Mouse (Mus musculus) heart, adult 8-10 months (tissue): ENCODE data around the gene Lancl1. TPM values are rescaled to one million over a fixed set of nuclear protein-coding genes. Genes with fewer than 3 reads are reported as not detected.

Source experiments
- DNase-seq: peaks from one replicate; pipeline ENCODE4 v3.0.0; 2022; ENCODE audit warnings: low spot score
- total RNA-seq, 4 experiments: library from RNA; stranded (reverse); gene quantifications; 2 replicates each; pipeline ENCODE4 v1.2.4; 2022

Gene Lancl1
- 10 to 100 TPM; 34.5 to 38.8 (median 38.0) TPM for total RNA-seq

DNA sequence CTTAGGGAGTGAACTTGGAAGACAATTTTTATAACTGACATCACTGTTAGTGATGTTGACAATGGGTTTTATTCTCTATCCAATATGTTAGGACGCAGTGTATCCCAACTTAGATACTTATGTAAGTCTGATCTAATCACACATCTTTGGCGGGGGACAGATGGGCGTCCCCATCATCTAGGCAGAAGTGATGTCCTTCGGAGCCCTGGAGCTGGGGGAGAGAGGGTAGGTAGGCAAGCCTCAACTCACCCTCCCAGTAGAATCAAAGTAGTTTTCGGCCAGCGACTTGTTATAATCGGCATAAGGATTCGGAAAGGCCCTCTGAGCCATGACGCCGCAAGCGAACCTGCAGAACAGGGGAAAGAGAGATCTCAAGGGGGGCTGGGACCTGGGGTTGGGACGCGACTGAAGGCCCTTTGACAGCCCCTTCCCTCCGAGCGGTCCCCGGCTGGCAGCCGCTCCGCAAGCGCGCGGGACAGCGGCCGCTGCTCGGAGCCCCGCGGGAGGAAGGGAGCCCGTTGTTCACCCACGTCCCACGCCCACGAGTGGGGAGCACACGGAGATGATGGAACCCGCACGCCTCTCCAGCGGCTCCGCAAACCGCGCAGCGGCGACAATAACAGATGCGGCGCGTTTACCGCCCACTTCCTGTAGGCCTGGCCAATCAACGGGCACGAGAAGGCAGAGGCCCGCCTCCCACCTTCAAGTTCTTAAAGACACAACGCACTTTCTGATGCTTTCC is at the start of gene Lancl1:
Gene Lancl1, minus strand, starts transcription at position 627 of the 742 bp plus-strand sequence.
- peak; percentile 89 for DNase-seq

GRCm38 (mm10) chr1:67079146-67079545 is 40.5 kb upstream of the Lancl1 start:
- no peak for DNase-seq

GRCm38 (mm10) chr1:67078666-67079065 is 40.0 kb upstream of the Lancl1 start:
- DNase-seq: no peak

DNA sequence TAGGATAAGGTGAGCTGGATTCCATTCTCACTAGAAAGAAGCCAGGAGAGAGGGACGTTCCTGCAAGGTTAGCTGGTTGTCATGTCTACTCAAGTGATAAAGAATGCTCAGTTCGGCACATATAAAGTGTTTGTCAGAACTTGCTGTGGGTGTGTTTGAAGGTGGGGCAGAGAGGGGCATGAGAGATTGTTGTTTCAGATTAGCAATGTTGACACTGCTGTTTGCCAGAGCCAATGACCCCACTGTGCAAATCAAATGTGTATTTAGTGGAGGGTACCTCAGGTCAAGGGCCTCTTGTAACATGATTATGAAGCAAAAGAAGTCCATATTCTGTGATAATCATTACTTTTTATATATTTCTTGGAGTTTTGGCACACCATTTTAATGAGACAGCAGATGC is 39.1 kb upstream of the Lancl1 start:
- DNase-seq: no peak

- no peak for DNase-seq
These were observed 28.9 kb upstream of the Lancl1 start for GRCm38 (mm10) chr1:67067561-67067960.

DNA sequence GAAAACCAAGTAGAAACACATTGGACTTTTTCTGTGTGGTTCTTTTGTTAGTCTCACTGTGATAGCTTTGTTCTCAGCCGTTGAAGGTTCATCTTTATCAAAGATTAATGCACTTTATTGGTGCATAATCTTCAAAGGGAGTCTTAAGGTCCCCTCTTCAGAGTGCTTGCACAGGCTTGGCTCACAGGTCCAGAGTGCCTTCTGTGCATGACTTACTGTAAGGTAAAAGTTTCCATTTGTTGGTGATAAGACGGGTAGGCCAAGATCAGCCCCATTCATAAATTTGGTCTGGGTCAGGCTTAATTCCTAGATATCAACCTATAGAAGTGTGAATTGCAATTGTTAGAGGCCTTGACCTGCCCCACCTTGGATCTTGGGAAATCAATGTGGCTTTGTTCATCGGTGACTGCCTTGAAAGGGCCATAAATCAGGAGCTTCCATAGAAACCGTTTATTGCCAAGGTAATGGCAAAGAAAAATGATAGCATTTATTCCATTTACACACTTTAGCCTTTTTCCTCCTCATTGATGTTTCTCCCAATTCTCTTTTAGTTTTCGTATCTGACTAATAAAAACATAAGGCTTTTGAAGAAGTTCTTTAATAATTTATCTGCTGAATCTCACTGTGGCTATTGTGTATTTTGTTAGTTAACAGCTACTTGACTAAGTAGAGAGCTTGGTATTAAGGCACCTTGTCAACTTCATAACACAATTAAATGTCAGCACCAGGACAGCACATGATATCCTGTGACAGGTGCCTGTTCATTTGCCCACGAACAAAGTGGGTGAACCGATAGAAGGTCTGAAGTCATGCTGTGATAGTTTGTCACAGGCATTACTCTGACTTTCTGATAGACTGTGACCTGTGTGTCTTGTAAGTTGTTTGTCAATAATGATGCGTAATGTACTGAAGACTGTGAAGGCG is 26.9 kb upstream of the Lancl1 start:
- DNase-seq: no peak

- DNase-seq: peak; percentile 31
These were observed 22.9 kb upstream of the Lancl1 start for GRCm38 (mm10) chr1:67061456-67062085.

DNA sequence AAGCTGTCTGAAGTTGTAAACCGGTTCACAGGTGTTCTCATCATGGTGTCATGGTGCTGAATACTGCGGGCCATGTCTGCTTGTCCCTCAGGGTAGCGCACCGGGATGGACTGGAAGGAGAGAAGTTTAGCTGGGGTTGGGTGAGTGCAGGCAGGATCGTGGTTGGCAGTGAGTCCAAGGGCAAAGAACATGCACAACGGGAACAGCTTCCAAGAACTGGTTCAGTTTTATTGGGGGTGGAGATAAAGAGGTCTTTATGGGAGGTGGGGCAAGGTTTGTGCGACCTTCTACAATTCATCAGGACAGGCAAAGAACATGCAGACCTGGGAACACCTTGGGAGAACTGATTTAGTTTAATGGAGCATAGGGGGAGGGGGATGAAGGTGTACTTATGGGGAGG is 17.1 kb upstream of the Lancl1 start:
- DNase-seq: no peak

GRCm38 (mm10) chr1:67052721-67053120 is 14.0 kb upstream of the Lancl1 start:
- no peak for DNase-seq

- DNase-seq: peak; percentile 59
These were observed 10.9 kb upstream of the Lancl1 start for GRCm38 (mm10) chr1:67049600-67049999.

- no peak for DNase-seq
These were observed 10.0 kb upstream of the Lancl1 start for GRCm38 (mm10) chr1:67048696-67049095.

DNA sequence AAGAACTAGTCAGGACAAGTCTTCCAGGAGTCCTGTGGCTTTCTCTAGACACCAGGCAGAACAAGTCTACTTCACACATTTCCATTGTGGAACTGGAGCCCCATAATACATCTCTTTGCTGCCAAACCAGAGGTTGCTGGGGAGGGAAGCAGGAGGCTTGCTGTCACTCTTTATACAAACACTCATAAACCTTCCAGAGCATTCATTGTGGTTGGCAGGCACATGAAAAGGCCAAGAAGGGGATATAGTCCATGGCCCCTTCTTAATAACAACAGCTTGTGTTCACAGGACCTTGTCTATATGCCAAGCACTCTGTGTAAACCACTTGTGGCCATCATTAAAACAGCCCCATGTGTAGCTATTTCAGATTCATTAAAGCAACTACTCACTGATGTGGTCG is 6.4 kb upstream of the Lancl1 start:
- DNase-seq: no peak

- no peak for DNase-seq
These were observed 3.9 kb upstream of the Lancl1 start for GRCm38 (mm10) chr1:67042583-67042982.

DNA sequence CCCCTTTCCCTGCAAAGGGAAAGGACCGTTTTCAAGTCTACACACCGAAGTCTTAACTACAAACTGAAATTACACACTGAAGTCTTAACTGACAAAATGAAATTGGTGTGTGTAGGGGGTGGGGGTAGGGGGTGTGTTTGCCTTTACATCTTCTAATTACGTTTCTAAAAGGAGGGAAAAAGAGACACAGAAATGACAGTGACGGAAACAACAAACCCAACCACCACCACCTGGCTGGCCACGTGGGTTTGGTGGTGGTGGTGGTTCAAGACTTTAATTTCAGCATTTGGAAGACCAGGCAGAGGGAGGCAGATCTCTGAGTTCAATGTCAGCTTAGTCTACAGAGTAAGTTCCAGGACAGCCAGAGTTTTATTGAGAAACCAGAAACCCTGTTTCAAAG is 411 bp upstream of the Lancl1 start:
- no peak for DNase-seq

DNA sequence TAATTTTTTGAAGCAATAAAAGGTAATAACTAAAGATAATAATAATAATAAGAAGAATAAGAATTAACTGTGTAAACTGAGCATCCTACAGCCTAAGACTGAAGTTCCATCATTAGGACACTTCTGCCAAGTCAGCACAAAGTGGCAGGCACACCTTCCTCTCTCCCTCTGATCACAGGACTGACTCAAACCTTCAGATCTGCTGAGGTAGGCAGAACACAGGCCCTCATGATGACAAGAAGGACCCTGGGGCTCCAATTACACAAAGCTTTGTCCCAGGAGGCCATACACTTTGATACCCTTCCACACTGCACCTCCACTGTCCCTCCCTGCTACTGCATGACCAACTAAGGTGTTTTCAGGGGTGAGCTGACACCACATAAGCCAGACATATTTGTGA is 1.5 kb downstream of the Lancl1 start:
- no peak for DNase-seq

DNA sequence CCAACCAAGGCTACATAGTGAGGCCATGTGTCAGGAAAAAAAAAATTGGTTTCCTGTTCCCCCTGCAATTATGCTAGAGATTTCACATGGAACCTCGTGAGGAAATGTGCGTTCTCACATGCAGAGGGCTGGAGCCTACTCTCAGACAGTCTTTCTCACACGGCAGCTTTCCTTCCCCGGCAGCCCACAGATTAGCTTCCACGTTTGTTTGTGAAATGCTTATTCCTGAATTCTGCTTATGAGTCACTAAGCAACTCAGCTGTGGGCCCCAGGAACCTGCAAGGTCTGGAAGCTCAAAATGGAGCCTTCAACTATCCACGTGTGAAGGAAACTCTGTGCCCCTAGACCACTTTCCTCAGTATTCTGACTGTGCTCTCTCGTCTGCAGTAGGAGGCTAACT is 5.4 kb downstream of the Lancl1 start:
- DNase-seq: no peak

GRCm38 (mm10) chr1:67026927-67027511 is 11.7 kb downstream of the Lancl1 start:
- no peak for DNase-seq

DNA sequence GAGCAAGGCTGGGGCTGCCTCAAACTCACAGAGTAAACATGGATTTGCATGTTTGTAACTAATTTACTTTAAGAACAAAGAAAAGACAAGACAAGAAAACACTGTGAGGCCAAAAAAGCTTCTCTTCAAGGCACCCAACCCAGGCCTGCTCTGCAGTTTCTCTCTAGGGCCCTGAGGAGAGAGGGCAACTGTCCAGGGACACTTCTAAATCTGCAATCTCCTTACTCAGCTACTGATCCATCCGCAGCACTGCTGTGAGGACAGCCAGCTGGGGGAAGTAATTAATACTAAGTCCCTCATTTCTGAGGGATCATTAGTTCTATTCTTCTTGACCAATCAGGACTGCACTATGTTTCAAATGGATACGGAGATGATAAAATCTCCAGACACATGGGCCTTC is 12.5 kb downstream of the Lancl1 start:
- peak; percentile 22 for DNase-seq

GRCm38 (mm10) chr1:67022767-67023166 is 15.9 kb downstream of the Lancl1 start:
- DNase-seq: no peak

DNA sequence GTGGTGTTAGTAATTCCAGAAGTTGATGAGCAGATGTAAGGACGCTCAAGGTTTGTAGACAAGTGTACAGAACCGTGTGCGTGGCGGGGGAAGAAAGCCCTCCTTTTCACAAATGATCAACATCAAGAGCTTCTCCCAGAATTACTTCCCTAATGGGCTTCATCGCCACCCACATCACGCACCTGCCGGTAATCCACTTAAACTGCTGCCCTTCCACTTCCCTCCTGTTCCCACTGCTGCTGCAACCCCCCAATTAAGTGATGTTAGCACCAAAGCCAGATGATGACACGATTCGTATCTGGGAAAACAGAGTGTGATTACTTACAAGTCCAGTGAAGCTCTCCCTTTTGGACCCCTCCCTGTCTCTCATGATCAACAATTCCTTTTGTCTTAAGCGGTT is 16.6 kb downstream of the Lancl1 start:
- DNase-seq: no peak

DNA sequence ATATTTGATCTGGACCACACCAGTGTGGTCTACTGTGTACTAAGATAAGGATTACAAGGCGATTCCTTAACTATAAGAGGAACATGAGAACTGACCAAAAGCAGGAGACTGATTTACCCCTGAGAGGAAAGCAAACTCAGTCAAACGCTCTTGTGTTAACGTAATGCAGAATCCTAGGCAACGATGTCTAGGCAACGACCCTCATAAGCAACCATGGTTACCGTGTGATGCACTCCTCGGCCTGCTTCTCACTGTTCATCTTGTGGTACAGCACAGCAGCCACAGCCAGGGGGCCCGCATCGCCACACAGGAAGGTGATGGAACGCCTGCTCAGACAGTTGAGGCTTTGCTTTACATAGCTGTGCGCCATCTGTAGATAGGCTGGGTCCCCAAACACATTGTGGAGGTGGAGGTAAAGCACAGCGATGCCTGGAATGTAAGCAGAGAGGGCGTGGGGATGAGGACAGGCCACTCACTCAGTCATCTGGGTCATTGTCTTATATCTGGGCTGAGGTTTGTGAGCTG is 18.0 kb downstream of the Lancl1 start:
- DNase-seq: no peak
